Mouse (Mus musculus): ENCODE results near the gene Ech1.

Gene Ech1

DNA sequence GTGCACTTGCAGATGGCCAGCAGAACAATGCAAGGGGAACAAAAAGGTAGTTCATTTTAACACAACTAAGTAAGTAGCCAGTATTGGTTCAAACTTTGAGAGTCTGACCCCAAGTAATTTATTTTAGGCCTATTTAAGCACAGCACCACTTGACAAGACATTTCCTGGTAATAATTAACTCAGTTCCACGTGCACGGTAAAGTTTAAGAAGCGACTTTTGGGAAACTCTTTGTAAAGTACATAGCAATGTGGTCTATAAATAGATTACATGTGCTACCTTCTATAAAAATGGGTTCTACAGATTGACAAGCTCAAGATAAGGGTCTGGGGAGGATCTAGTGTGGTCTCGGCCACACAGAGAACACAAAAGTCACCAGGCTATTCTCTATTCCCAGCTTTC is 21.3 kb upstream of the Ech1 start:
- no peak for DNase-seq

GRCm38 (mm10) chr7:28806869-28807268 is 18.1 kb upstream of the Ech1 start:
- peak; percentile 50 for DNase-seq

DNA sequence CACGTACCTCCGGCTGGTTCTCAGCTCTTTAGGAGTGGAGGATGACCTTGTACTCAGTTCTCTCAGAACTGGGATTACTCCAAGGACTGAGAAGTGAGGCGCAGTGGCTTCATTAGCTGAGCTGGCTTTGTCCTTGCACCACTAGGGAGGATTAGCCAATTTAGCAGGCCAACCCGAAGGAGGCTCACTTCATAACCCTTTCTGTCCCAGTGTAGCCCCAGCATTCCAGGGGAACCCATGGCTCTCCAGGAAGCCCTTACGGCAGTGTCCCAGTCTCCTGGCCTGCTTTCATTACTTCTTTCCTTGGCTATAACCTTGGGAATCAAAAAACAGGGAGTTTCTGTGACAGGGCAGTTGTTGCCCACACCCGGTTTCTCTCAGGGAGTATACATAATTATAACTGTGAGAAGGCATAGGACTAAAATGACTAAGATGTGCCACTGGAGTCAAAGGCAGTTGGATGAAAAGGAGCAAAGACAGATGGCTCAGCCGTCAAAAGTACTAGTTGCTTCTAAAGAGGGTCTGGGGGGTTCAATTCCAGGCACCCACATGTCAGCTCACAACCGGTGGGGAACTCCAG is 17.3 kb upstream of the Ech1 start:
- DNase-seq, result no peak

DNA sequence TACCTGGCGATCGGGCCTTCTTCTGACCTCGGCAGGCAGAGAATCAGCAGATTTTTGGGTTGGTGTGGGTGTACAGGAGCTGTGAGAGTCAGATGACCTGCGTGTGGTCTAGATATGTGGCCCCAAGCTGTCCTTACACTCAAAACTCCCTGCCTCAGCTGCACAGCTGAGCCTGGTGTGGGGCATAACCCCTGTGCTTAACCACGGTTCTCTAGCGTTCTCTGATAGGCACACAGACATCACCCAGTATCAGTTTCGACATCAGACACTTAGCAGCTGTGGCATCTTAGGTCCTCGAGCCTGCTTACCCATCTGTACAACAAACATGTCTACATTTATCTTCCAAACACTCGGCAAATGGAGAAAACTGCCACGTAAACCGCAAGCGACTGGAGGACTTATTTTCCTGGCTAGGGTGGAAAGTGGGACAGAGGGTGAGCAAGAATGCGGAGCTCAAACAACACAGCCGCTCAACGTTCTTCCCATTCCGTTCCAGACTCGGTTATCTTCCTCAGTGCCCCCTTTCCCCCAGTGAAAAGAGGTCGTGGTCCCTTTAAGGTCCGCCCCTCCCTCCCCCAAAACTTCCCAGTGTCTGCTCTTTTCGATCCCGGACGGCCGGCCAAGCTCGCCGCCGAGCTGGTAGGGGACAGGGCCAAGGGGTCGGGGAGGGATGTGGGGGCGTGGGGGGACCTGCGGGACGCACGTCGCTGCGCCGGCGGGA is 16.6 kb upstream of the Ech1 start, which contains the start of gene Hnrnpl:
Gene Hnrnpl (plus strand): TSS at position 321 of the 721 bp plus-strand sequence.
- peak; percentile 70 for DNase-seq

- peak; percentile 99 for DNase-seq
Measured at GRCm38 (mm10) chr7:28808957-28809393, 16.0 kb upstream of the Ech1 start.

- DNase-seq, result peak; percentile 79
Measured at GRCm38 (mm10) chr7:28809401-28810089, 15.5 kb upstream of the Ech1 start.

DNA sequence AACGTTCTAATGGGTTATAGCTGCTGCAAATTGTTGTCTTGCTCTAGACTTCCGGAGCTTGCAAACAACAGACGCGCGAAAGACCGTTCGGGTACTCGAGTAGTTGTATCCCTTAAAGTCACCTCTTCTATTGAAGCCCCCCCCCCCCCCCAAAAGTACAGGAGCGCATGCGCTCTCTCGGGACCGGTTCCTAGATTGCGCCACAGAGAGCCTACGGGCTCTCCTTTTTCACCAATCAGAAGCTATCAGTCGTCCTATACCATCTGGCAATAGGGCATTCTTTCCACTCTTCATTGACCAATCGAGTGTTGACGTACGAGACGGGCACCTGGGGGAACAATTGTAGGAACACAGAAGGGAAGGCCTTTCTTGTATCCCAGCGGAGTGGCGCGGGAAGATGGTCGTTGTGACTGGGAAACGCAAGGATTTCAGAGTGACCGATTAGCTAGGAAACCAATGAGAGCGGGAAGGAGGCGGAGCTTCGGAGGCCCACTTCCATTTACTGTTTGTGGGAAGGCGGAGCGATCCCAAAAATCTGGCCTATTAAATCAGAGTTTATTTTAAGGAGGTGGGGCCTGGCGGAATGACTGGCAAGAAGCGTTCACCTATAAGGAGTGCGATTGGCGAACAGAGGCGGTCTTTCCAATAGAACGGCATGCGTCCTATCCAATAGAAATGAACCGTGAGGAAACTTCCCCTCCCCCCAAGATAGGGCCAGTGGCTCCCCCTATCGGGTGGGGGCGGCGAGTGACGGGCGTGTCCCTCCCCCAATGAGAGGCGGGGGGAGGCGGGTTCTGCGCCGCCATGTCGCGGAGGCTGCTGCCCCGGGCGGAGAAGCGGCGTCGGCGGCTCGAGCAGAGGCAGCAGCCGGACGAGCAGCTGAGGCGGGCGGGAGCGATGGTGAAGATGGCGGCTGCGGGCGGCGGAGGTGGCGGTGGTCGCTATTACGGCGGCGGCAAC is 14.6 kb upstream of the Ech1 start:
- DNase-seq, result peak; percentile 99

DNA sequence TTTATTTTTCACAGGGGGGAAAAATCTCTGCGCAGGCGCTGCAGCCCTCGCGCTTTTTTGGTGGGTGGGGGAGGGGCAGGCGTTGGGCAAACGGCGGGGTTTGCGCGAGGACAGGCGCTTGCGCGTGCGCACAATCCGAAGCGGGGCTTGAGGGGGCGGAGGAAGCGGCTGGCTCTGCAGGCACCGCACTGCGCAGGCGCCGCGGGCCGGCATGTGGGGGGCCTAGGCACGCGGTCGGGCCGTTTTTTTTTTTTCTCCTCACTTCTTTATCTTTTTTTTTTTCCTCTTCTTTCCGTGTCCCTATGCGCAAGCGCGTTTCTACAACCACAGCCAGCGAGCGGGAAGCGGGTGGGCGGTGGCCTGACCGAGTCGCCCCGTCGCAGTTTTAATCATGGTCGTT is 13.8 kb upstream of the Ech1 start:
- DNase-seq, result peak; percentile 98

DNA sequence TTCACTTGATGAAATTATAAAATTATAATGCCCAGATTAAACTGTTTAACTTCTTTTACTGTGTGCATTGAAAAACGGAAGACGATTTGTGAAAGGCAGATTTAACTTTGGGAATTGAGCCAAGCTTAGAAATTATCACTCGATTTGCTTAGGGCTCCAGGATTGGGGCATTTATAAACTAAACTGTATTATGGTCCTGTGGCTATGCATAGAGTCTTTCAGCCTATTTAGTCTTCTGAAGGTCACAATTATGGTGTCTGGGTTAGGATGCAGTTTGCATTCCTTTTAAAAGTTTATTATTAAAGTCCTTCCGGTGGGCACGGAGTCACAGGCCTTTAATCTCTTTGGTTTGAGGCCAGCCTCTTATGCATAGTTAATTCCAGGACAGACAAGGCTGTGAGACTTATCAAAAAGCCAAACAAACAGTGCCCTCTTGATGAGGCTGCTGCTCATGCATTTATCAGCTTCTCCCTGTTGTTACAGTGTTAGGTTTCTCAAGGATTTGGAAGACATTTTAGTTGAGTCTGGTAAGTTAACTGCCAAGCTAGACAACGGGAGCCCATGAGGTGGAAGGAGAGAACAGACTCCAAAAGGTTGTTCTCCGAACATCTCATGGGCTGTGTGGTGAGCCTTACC is 13.3 kb upstream of the Ech1 start:
- DNase-seq, result no peak

DNA sequence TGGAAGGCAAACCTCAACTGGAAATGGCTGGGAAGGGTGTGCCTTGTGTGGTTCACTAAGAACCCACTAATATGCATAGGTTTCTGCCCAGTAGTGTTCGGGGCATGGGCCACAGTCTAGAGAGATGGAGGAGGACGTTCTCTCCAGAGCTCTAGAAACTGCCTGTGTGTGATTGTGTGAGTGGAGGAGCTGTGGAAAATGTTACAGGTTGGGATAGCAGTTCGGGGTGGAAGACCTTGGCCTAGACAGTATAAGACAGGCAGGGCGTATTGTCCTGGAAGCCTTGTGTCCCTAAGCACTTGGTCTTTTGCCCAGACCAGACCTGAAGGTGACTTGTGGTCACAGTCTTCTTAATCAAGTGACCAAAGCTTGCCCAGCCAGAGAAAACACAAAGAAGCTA is 12.6 kb upstream of the Ech1 start:
- no peak for DNase-seq

GRCm38 (mm10) chr7:28812949-28813348 is 12.1 kb upstream of the Ech1 start:
- no peak for DNase-seq

DNA sequence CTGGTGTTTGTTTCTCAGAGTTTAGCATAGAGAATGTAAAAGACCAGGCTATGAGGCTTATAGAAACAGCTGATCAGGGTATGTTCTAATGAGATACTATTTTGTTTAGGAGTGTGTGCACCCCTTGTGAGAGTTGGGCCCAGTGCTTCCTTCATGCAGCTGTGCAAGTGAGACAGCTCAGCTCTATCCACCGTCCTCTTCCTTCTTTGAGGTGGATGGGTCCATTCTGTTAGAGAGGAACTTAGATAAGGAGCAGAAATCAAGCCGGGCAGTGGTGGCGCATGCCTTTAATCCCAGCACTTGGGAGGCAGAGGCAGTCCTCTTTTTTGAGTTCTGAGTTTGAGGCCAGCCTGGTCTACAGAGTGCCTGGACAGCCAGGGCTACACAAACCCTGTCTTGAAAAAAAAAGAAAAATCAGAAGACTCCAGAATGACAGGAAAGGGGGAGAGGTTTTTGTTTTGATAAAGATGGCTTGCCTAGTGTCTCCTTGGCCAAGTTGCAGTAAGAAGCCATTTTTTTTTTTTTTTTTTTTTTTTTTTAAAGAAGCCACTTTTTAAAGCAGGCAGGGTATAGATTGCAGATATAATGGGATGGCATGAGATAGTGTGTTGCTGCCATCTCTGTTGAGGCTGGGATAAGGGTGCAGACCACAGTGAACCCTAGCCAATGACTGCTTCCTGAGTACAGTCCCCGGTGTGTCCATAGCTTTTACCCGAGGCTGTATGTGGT is 10.5 kb upstream of the Ech1 start:
- no peak for DNase-seq

DNA sequence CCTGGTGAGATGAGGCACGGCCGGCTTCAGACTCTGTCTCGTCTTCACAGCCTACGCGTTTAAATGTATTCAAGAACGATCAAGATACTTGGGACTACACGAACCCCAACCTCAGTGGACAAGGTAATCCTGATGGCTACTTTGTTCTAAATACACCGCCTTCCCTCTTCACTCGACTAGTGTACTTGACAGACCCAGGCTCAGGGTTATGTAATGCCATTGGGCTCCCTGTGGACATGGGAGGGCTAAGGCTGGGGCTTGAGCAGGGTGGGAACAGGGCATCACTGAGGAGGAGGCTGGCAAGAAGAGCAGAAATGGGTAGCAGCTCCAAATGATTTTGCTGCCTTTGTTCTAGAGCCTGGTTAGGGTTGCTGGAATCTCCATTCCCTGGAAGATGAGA is 9.8 kb upstream of the Ech1 start:
- DNase-seq, result no peak

DNA sequence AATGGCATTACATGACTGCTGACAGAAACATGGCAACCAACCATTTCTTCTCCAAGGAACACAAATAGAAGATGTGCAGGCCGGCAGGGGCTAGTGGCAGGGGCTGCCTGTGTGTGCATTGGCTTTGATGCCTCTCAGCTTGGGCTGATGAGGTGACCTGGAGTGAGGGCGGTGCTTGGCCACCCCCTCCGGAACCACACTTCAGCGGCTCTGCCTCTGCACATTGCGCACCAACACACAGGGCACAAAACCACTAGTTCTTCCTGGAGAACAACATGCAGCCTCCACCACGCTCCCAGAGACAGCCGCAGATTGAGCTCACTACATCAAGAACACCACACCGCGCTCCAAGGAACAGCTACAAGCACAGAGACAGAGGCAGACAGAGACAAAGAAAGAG is 8.8 kb upstream of the Ech1 start:
- no peak for DNase-seq

DNA sequence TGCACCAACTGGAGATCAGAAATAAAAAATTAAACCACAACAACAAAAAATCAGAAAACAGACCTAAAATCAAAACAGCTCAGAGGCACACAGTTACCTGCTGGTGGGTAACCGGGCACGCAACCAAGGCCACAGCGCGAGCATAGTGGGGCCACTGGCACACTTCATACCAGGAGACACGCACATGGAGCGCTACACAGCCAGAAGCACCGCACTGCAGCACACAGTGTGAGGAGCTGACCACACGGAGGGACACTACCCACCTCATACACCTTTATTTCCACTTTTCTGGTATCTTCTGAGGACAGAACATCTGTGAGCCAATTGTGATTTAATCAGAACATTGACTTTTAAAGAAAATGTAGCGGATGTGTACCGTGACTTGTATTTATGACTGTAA is 8.1 kb upstream of the Ech1 start:
- no peak for DNase-seq

GRCm38 (mm10) chr7:28817524-28817923 is 7.5 kb upstream of the Ech1 start:
- DNase-seq, result no peak

- no peak for DNase-seq
Measured at GRCm38 (mm10) chr7:28817957-28818356, 7.1 kb upstream of the Ech1 start.

DNA sequence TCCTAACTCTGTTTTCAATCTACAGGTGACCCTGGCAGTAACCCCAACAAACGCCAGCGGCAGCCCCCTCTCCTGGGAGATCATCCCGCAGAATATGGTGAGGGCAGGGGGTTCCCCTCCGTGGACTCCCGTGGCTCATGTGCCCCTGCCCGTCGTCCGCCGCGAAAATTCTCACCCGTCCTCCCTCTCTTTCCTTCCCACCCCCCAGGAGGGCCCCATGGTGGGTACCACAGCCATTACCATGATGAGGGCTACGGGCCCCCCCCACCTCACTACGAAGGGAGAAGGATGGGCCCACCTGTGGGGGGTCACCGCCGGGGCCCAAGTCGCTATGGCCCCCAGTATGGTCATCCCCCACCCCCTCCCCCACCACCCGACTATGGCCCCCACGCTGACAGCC is 6.6 kb upstream of the Ech1 start:
- DNase-seq, result no peak

GRCm38 (mm10) chr7:28818861-28819452 is 6.1 kb upstream of the Ech1 start:
- no peak for DNase-seq

GRCm38 (mm10) chr7:28819571-28819970 is 5.4 kb upstream of the Ech1 start:
- DNase-seq, result no peak
